Mouse (Mus musculus) limb, embryonic 11.5 days (tissue): ENCODE measurements at regions not wholly inside any gene's neighbourhood (a gene's known extent, or its start where the extent isn't known, plus 50 kb on each side); places are given as distances from the start of the nearest gene placed in this dataset.

ENCODE experiments used
- ATAC-seq: fragments of 200-750 bp; cut with Nextera tagmentation; 2 replicates; pipeline ENCODE4 v1.8.0; 2017; ENCODE audit warnings: low read depth; ENCODE audit not compliant: insufficient number of reproducible peaks, low FRiP score, low TSS enrichment
- DNase-seq: peaks from one replicate; pipeline ENCODE4 v3.0.0-alpha.2; 2015; ENCODE audit warnings: low spot score
- H3K27ac ChIP-seq: fragments of 300-500 bp; sonication (generic); replicated peaks from 2 replicates; pipeline ENCODE4 v1.5.1; 2014; ENCODE audit warnings: low read depth, mild to moderate bottlenecking, low read length
- H3K27me3 ChIP-seq: fragments of 300-500 bp; sonication (generic); 2 replicates; pipeline ENCODE4 v1.6.1; 2014; ENCODE audit warnings: mild to moderate bottlenecking, low read length, mixed read lengths; ENCODE audit not compliant: control insufficient read depth, insufficient read depth
- H3K36me3 ChIP-seq: fragments of 300-500 bp; sonication (generic); 2 replicates; pipeline ENCODE4 v1.6.1; 2014; ENCODE audit warnings: mild to moderate bottlenecking, low read length, moderate library complexity, mixed read lengths; ENCODE audit not compliant: control insufficient read depth, insufficient read depth
- H3K4me1 ChIP-seq: fragments of 300-500 bp; sonication (generic); 2 replicates; pipeline ENCODE4 v1.6.1; 2014; ENCODE audit warnings: low read length, mixed read lengths; ENCODE audit not compliant: control insufficient read depth, insufficient read depth
- H3K4me2 ChIP-seq: fragments of 300-500 bp; sonication (generic); 2 replicates; pipeline ENCODE4 v1.6.1; 2014; ENCODE audit warnings: low read depth, mild to moderate bottlenecking, moderate library complexity; ENCODE audit not compliant: severe bottlenecking
- H3K4me3 ChIP-seq: fragments of 300-500 bp; sonication (generic); 2 replicates; pipeline ENCODE4 v1.5.1; 2014; ENCODE audit warnings: low read depth, low read length
- H3K9ac ChIP-seq: fragments of 300-500 bp; sonication (generic); 2 replicates; pipeline ENCODE4 v1.6.1; 2014; ENCODE audit warnings: mild to moderate bottlenecking, low read length
- H3K9me3 ChIP-seq: fragments of 300-500 bp; sonication (generic); 2 replicates; pipeline ENCODE4 v1.6.1; 2016; ENCODE audit warnings: low read length; ENCODE audit not compliant: control insufficient read depth
- WGBS: fragments of 180-500 bp; shearing (Covaris S2); extraction: QIAGEN DNeasy Blood & Tissue Kit; methylation state at CpG from one replicate; pipeline ENCODE4 v1.1.7; 2014; 5-methylcytosine and 5-hydroxymethylcytosine counted together

DNA sequence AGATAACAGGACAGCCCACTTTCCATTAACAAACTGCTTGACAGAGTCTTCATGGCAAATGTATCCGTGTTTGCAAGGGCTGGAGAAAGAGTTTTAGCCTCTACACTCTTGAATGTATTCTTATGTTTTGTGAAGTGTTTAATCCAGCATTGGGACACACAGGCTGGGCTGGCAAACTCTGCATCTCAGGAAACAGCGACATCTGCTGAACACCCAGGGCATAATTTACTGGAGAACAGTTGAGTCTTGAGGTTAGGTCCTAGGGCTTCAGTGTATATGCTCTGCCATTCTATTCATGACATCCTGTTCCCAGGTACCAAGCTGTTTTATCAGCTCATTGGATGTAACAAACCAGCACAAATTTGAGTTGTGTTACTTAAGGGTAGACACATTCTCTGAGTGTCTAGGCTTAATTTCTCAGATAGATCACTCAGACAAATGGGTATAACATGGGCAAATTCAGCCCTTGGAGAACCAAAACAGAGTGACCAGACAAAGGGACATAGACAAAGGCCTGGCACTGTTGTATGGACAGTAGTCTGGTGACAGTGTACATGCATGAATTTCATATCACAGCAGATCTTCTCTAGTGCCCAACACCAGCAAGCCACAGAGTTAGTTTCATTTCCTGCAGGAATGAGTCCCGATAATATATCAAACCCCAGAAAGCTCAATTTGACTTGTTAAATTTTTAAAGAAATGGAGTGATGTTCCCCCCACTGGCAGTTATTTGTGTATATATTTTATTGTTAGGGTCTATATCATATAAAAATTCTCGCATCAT is 477.9 kb downstream of the Bmp2 start:
- Histone ChIP-seq H3K27ac (no peak overlapping the region), H3K9me3 (no peaks in the 10 kb centered on the region), H3K27me3 (no peaks in the 10 kb centered on the region), H3K9ac (no peak overlapping the region), H3K4me2 (no peak overlapping the region), H3K4me3 (no peak overlapping the region), H3K4me1 (no peaks in the 10 kb centered on the region), H3K36me3 (no peaks in the 10 kb centered on the region)
- WGBS = 65% methylated on average over 4 of the region's 4 CpGs
- ATAC-seq (no peak), DNase-seq (peak; percentile 61)

DNA sequence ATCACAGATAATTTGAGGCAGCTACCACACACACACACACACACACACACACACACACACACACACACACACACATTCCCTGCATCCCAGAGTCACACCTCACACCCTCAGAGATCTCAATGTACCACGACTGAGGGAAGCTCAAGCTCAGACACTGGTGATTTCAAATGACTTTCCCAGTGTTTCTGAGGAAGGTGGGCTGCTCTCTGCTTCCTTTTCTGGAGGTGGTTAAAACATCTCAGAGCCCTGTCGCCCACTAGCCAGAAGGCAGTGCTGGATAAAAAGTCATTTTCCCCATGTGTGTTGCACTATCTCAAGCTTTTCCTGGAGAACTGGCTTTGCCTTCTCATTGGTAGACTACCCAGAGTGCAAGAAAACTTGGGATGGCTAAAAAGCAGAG is 477.2 kb downstream of the Bmp2 start:
- Histone ChIP-seq H3K9me3 (no peaks in the 10 kb centered on the region), H3K9ac (no peak overlapping the region), H3K4me3 (no peak overlapping the region), H3K27me3 (no peaks in the 10 kb centered on the region), H3K36me3 (no peaks in the 10 kb centered on the region), H3K4me1 (no peaks in the 10 kb centered on the region), H3K4me2 (no peak overlapping the region), H3K27ac (no peak overlapping the region)
- DNase-seq = no peak
- ATAC-seq = no peak
- 83% methylated on average over 2 of the region's 2 CpGs for WGBS

DNA sequence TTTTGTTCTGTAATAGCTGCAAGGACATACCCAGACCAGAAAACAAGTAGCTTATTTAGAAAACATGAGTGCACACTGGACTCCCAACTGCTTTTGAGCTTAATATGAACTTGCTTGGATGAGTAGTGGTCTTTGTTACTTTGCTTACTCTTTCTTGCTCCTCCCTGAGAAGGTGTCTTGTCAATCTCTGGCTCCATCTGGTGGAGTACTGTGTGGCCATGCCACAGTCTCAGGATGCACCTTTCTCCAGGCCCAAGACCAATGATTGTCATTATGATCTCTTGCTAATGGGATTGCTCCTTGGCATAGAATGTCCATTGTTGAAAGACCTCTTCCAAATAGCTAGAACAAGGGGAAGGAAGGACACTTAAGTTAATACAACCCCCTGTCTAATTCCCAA is 465.1 kb downstream of the Bmp2 start:
- peak; percentile 33 for DNase-seq
- no peaks in the 10 kb centered on the region for H3K9me3 ChIP-seq
- no peak for ATAC-seq

DNA sequence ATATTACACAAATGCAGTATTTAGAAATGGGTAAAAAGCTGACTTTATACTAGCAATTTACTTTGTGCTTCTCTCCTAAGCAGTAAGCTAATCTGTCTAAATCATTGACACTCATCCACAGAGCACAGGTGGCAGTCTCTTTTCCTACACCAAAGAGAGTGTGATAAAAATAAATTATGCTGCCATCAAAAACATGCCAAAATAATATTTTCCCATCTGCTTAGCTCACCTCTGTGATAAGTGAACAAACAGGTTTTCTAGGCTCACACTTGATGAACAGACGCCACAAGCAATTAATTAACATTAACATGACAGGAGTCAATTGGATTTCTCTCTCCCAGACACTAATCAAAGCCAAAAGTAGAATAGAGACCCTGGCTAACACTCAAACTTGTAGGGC is 451.2 kb downstream of the Bmp2 start:
- no peak for ATAC-seq
- 29% methylated on average over 1 of the region's 1 CpGs for WGBS

More for the DNA sequence above, 465.1 kb downstream of the Bmp2 start:
- H3K36me3 ChIP-seq = no peaks in the 10 kb centered on the region
- no peak overlapping the region for H3K27ac ChIP-seq
- H3K4me1 ChIP-seq = no peaks in the 10 kb centered on the region
- no peak overlapping the region for H3K4me2 ChIP-seq
- H3K4me3 ChIP-seq = no peak overlapping the region
- no peak overlapping the region for H3K9ac ChIP-seq
- H3K27me3 ChIP-seq = no peaks in the 10 kb centered on the region

DNA sequence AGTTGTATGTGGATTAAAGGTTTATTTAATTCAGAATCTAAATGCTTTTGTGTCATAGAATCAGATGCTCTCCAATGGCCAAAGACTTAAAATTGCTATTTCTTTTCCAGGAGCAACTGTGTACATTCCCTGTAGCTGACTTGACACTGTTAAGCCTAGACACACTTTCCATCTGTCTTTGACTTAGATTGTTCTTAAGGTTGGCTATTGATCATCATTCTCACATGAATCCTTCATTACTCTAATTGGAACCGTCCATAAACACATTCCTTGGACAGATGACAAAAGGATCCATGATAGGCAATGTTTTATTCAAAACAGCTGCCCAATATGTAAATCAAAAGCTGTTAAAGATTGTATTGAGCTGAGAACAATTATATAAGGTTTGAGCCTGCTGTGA is 442.8 kb downstream of the Bmp2 start:
- WGBS = 49% methylated on average over 1 of the region's 1 CpGs
- Histone ChIP-seq H3K36me3 (no peaks in the 10 kb centered on the region), H3K9ac (no peak overlapping the region), H3K4me3 (no peak overlapping the region), H3K4me1 (no peaks in the 10 kb centered on the region), H3K27me3 (no peaks in the 10 kb centered on the region), H3K9me3 (no peaks in the 10 kb centered on the region), H3K4me2 (no peak overlapping the region), H3K27ac (no peak overlapping the region)
- DNase-seq (no peak), ATAC-seq (no peak)

More for the DNA sequence above, 451.2 kb downstream of the Bmp2 start:
- no peak for DNase-seq
- Histone ChIP-seq H3K9ac (no peak overlapping the region), H3K27me3 (no peaks in the 10 kb centered on the region), H3K4me3 (no peak overlapping the region), H3K27ac (no peak overlapping the region), H3K4me1 (no peaks in the 10 kb centered on the region), H3K4me2 (no peak overlapping the region), H3K9me3 (no peaks in the 10 kb centered on the region), H3K36me3 (no peaks in the 10 kb centered on the region)

DNA sequence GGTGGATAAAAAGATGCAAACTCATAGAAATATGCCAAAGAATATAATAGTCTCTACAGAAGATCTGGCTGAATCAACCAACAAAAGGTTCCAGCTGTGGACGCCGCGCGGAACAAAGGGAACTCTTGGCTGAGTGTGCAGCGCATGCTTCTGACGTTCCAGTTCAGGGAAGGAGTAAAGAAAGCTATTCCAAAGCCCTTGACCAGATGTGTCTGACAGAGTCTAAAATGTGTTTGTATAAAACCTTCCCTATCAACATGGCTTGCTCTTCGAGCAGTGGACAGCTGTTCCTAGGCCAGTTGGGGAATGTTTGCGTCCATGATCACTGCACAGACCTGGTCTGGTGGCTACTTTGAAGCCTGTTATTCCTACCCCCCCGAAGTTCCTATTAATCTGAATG is 442.4 kb downstream of the Bmp2 start:
- Histone ChIP-seq H3K9me3 (no peaks in the 10 kb centered on the region), H3K4me1 (no peaks in the 10 kb centered on the region), H3K36me3 (no peaks in the 10 kb centered on the region), H3K27me3 (no peaks in the 10 kb centered on the region), H3K4me3 (no peak overlapping the region), H3K9ac (no peak overlapping the region), H3K27ac (no peak overlapping the region), H3K4me2 (no peak overlapping the region)
- no peak for ATAC-seq
- 88% methylated on average over 9 of the region's 9 CpGs for WGBS
- no peak for DNase-seq

DNA sequence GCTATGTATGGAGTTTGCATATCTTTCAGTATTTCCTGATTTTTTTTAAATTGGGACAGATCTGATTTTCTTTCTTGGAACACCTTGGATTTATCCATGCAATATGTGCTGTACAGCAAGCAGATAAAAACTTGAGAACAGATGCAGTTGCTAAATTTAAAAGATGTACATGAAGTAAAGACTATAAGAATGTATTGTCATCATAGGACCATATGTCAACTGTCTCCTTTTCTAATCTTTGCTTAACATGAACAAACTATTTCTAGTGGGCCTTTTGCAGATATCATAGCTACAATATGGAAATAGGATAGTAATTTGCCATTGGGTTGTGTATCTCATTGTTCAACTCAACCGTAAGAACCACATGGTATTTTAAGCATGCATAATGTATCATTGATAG is 435.7 kb downstream of the Bmp2 start:
- WGBS = 95% methylated on average over 1 of the region's 1 CpGs
- H3K27ac ChIP-seq = no peak overlapping the region

More for the DNA sequence above, 435.7 kb downstream of the Bmp2 start:
- H3K27me3 ChIP-seq = no peaks in the 10 kb centered on the region
- H3K36me3 ChIP-seq = no peaks in the 10 kb centered on the region
- H3K4me1 ChIP-seq = no peaks in the 10 kb centered on the region
- no peak overlapping the region for H3K9ac ChIP-seq
- no peak overlapping the region for H3K4me3 ChIP-seq
- H3K4me2 ChIP-seq = no peak overlapping the region
- H3K9me3 ChIP-seq = no peaks in the 10 kb centered on the region
- DNase-seq (no peak), ATAC-seq (no peak)
